Mouse (Mus musculus): Measurements from ENCODE around the gene Preb. TPM values are rescaled to one million over a fixed set of nuclear protein-coding genes. Genes with fewer than 3 reads are reported as not detected.

Preb gene
- polyA plus RNA-seq, 1 experiment from 2014 or later, result 71.3 TPM

DNA sequence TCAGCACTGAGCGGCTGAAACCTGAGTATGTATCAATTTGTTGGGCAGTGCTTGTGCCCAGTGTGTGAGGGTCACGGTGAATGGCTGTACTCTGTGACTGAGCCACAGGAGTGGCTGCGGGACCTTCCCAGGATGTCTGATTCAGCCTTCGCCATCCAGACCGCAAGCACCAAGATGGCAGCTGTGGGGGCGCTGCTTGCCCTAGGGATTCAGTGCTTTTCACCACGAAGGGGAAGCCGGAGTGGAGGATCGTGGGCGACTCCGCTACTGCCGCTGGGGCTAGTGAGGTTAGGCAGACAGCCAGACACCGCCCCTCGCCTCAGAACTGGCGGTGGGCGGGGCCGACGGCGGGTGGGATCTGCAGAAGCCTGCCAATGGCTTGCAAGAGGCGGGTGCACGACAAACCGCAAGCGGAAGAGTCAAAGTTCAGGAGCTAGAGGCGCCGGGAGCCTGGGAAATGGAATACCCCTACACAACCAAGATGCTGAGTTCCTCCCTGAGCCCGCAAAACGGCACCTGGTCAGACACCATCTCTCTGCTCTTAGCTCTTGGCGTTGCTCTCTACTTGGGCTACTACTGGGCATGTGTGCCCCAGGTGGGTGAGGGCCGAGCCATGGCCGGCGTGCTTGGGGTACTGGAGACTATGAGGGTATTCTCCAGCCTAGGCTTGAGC lies 10.4 kb downstream of the Preb start:
- ATAC-seq (ENCODE audit: low FRiP score), result peak; percentile 88
- Histone ChIP-seq H3K4me1 (replicated peaks; ENCODE audit: control insufficient read depth, insufficient read depth, low read length) (peaks cover 10% of the 10 kb centered on the region), H3K36me3 (replicated peaks; ENCODE audit: control insufficient read depth, insufficient read depth) (peaks cover 33% of the 10 kb centered on the region), H3K4me2 (replicated peaks) (peak overlapping the region; percentile 93), H3K4me3 (replicated peaks; ENCODE audit: low read length) (peak overlapping the region; percentile 45), H3K27me3 (ENCODE audit: control insufficient read depth, insufficient read depth, low read length) (no peaks in the 10 kb centered on the region), H3K27ac (peak overlapping the region; percentile 74), H3K9me3 (ENCODE audit: control insufficient read depth, low read length) (no peaks in the 10 kb centered on the region), H3K9ac (peak overlapping the region; percentile 63)
- 0% methylated on average over 31 of the region's 31 CpGs for WGBS
- DNase-seq (ENCODE audit: low spot score), result peak; percentile 89

DNA sequence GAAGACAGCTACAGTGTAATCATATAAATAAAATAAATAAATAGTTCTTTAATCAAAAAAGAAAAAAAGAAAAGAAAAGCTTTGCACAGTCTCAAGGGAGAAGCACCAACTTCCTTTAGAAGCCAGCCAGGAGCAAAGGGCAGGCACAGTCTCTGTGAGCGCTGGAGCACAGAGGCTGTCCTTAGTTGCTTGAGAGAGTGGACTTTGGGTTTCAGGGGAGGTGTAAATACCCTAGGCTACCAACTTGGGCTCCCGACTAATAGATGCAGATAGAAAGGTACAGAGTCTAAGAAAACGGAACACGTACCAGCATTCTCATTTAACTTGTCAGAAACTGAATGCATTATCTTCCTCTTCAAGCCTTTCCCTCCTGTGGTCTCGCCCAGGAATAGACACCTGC lies 11.5 kb downstream of the Preb start:
- 77% methylated on average over 5 of the region's 5 CpGs for WGBS
- Histone ChIP-seq H3K4me2 (replicated peaks) (no peak overlapping the region), H3K27me3 (ENCODE audit: control insufficient read depth, insufficient read depth, low read length) (no peaks in the 10 kb centered on the region), H3K9ac (no peak overlapping the region), H3K9me3 (ENCODE audit: control insufficient read depth, low read length) (no peaks in the 10 kb centered on the region), H3K4me3 (replicated peaks; ENCODE audit: low read length) (no peak overlapping the region), H3K36me3 (replicated peaks; ENCODE audit: control insufficient read depth, insufficient read depth) (peaks cover 21% of the 10 kb centered on the region), H3K4me1 (replicated peaks; ENCODE audit: control insufficient read depth, insufficient read depth, low read length) (peaks cover 15% of the 10 kb centered on the region), H3K27ac (no peak overlapping the region)
- no peak for ATAC-seq (ENCODE audit: low FRiP score)
- no peak for DNase-seq (ENCODE audit: low spot score)

DNA sequence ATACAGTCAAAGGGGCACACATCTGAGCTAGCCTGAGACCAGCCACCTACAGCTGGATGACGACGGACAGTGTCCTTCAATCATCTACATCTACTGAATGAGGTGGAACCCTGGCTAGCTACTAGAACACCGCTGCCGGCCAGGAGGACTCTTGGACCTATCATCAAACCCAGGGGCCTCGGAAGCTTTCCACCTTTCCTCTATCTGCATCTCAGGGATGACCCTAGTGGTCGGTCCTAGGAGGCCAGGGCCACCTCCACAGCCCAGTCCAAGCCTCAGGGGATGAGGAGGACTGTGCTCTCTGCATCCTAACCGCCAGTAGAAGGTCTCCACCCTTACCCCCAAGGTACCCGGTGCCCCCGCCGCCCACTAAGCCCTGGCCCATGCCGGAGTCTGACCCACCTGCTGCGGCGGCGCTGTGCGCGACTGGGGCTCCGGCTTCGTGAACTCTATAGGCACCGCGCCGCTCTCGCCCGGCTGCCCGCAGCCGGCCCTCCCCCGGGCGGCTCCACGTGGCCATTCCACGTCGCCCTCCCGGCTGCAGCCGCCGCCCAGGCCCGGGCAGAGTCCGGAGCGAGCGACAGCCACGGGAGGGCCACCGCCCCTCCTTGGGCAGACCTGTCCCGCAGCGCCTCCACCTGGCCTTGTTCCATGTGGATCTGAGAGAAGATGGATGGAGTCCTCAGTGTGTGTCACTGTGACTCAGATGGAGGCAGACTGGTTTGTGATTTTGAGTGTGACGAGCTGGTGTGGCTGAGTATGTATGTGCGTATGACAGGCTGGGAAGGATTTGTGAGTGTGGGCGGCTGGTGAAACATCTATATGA lies 15.0 kb downstream of the Preb start, which contains the start of gene Cgref1:
Gene Cgref1, minus strand, starts transcription at position 636 of the 826 bp plus-strand sequence.
- Histone ChIP-seq H3K27ac (0 out of 2 replicates have a peak within 1 kb of the TSS, but pooled peaks have one; percentile 6), H3K9ac (peak within 1 kb of the TSS; percentile 69), H3K36me3 (replicated peaks; ENCODE audit: control insufficient read depth, insufficient read depth) (no peaks in the 10 kb centered on the region), H3K4me1 (replicated peaks; ENCODE audit: control insufficient read depth, insufficient read depth, low read length) (peaks cover 8% of the 10 kb centered on the region), H3K9me3 (ENCODE audit: control insufficient read depth, low read length) (no peaks in the 10 kb centered on the region), H3K4me2 (replicated peaks) (peak within 1 kb of the TSS; percentile 76), H3K27me3 (ENCODE audit: control insufficient read depth, insufficient read depth, low read length) (no peaks in the 10 kb centered on the region), H3K4me3 (replicated peaks; ENCODE audit: low read length) (peak within 1 kb of the TSS; percentile 53)
- DNase-seq (ENCODE audit: low spot score), result peak; percentile 69
- peak; percentile 63 for ATAC-seq (ENCODE audit: low FRiP score)
- 5% methylated on average over 44 of the region's 44 CpGs for WGBS

DNA sequence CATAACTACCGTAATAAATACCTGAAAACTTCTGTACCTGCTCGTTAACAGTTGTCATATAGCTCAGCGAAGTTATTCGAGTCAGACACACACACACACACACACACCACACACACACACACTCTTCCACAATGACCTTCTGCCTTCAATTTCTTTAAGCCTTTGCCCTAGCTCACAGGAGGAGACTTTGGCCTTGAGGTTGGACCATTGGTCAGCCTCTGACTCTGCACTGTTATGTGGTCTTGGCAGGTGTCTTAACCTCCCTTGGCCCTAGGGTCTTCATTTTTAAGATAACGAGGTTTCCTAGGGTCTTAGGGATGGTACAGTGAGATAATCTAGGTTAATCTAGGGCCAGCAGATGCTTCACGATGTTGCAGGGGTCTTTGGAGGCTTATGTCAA lies 15.8 kb downstream of the Preb start:
- Histone ChIP-seq H3K36me3 (replicated peaks; ENCODE audit: control insufficient read depth, insufficient read depth) (no peaks in the 10 kb centered on the region), H3K27me3 (ENCODE audit: control insufficient read depth, insufficient read depth, low read length) (no peaks in the 10 kb centered on the region), H3K4me1 (replicated peaks; ENCODE audit: control insufficient read depth, insufficient read depth, low read length) (peaks cover 5% of the 10 kb centered on the region; the same call in 1 of the 2 replicates), H3K4me3 (replicated peaks; ENCODE audit: low read length) (peak overlapping the region; percentile 53), H3K9me3 (ENCODE audit: control insufficient read depth, low read length) (no peaks in the 10 kb centered on the region), H3K27ac (no peak overlapping the region), H3K4me2 (replicated peaks) (peak overlapping the region; percentile 76), H3K9ac (no peak overlapping the region)
- ATAC-seq (ENCODE audit: low FRiP score) (no peak), DNase-seq (ENCODE audit: low spot score) (no peak)
- 88% methylated on average over 6 of the region's 6 CpGs for WGBS

DNA sequence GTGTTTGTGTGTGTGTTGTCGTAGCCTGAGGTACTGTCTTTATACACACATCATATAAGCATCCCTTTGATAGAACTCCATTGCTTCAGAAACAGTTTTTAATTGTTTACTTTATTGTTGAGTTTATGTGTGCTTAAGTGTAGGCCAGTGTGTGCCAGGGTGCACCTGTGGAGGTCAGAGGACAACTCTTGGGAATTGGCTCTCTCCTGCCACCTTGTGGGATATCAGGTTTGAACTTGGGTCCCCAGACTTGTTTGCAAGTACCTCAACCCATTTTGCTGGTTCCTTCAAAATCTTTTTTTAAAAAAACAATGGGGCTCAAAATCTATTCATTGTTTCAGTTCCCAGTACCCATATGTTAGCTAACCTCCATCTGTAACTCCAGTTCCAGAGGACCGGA lies 17.2 kb downstream of the Preb start:
- Histone ChIP-seq H3K27me3 (ENCODE audit: control insufficient read depth, insufficient read depth, low read length) (no peaks in the 10 kb centered on the region), H3K4me3 (replicated peaks; ENCODE audit: low read length) (no peak overlapping the region), H3K9ac (no peak overlapping the region), H3K27ac (no peak overlapping the region), H3K4me1 (replicated peaks; ENCODE audit: control insufficient read depth, insufficient read depth, low read length) (peaks cover 5% of the 10 kb centered on the region; the same call in 1 of the 2 replicates), H3K4me2 (replicated peaks) (no peak overlapping the region), H3K9me3 (ENCODE audit: control insufficient read depth, low read length) (no peaks in the 10 kb centered on the region), H3K36me3 (replicated peaks; ENCODE audit: control insufficient read depth, insufficient read depth) (no peaks in the 10 kb centered on the region)
- DNase-seq (ENCODE audit: low spot score) (no peak), ATAC-seq (ENCODE audit: low FRiP score) (no peak)
- 96% methylated on average over 2 of the region's 2 CpGs for WGBS

DNA sequence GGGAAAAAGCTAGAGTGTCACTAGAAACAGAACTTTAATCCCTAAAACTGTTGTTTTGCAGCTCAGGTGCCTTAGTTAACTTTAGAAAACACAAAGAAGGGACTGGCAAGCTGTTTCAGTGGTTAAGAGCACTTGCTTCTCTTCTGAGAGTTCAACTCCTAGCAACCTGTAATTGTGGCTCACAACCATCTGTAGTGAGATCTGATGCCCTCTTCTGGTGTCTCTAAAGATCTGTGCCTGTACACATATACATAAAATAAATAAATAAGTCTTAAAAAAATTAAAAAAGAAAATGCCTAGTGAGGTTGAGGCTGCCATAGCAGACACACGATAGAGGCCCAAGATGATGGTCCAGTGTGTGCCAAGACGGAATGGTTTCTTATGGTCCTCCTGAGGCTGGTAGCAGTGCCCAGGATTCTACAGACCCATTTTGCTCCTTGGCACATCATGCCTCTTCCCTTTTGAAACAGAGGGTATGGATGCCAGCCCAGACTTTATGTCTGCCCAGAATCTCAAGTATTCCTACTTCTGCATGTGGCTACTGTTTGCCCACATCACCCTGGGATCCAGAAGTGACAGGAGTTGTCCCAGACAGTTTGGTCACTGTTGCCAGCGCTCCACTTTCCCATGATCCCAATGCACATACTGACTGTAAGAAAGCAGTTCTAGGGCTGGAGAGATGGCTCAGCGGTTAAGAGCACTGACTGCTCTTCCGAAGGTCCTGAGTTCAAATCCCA lies 25.3 kb downstream of the Preb start:
- WGBS, result 89% methylated on average over 5 of the region's 5 CpGs
- no peaks in the 10 kb centered on the region for H3K9me3 ChIP-seq (ENCODE audit: control insufficient read depth, low read length)
- H3K27me3 ChIP-seq (ENCODE audit: control insufficient read depth, insufficient read depth, low read length), result no peaks in the 10 kb centered on the region
- H3K4me3 ChIP-seq (replicated peaks; ENCODE audit: low read length), result no peak overlapping the region
- no peaks in the 10 kb centered on the region for H3K4me1 ChIP-seq (replicated peaks; ENCODE audit: control insufficient read depth, insufficient read depth, low read length)
- no peaks in the 10 kb centered on the region; the same call in 1 of the 2 replicates for H3K36me3 ChIP-seq (replicated peaks; ENCODE audit: control insufficient read depth, insufficient read depth)
- no peak for ATAC-seq (ENCODE audit: low FRiP score)
- no peak overlapping the region for H3K4me2 ChIP-seq (replicated peaks)
- no peak overlapping the region for H3K9ac ChIP-seq
- H3K27ac ChIP-seq, result no peak overlapping the region
- DNase-seq (ENCODE audit: low spot score), result no peak

GRCm38 (mm10) chr5:30933705-30934104 lies 26.5 kb downstream of the Preb start:
- Histone ChIP-seq H3K4me2 (replicated peaks) (no peak overlapping the region), H3K36me3 (replicated peaks; ENCODE audit: control insufficient read depth, insufficient read depth) (no peaks in the 10 kb centered on the region; the same call in 1 of the 2 replicates), H3K27me3 (ENCODE audit: control insufficient read depth, insufficient read depth, low read length) (no peaks in the 10 kb centered on the region), H3K27ac (no peak overlapping the region), H3K9ac (no peak overlapping the region), H3K9me3 (ENCODE audit: control insufficient read depth, low read length) (no peaks in the 10 kb centered on the region), H3K4me3 (replicated peaks; ENCODE audit: low read length) (no peak overlapping the region), H3K4me1 (replicated peaks; ENCODE audit: control insufficient read depth, insufficient read depth, low read length) (no peaks in the 10 kb centered on the region)
- no peak for DNase-seq (ENCODE audit: low spot score)
- 62% methylated on average over 5 of the region's 5 CpGs for WGBS
- ATAC-seq (ENCODE audit: low FRiP score), result no peak

DNA sequence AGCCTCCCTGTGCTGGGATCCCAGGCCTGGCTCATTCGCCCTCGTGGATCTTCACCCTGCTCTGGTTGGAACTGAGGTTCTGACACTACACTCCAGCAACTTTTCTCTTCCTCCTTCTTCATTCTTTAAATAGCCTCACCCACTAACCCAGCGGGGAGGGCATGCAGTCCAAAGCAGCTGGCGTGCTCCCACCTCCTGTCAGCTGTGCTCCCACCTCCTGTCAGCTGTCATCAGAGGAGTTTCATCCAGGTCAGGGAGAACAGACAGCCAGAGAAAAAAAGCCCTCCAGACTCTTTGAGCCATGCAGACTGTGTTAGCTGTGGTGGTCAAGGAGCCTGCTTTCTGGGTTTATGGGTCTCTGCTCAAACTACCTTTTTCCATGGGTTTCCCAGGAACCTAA lies 28.8 kb downstream of the Preb start:
- H3K27ac ChIP-seq, result no peak overlapping the region
- no peak overlapping the region for H3K4me2 ChIP-seq (replicated peaks)
- ATAC-seq (ENCODE audit: low FRiP score), result no peak
- no peak overlapping the region for H3K4me3 ChIP-seq (replicated peaks; ENCODE audit: low read length)
- no peaks in the 10 kb centered on the region; the same call in 1 of the 2 replicates for H3K36me3 ChIP-seq (replicated peaks; ENCODE audit: control insufficient read depth, insufficient read depth)
- no peaks in the 10 kb centered on the region for H3K4me1 ChIP-seq (replicated peaks; ENCODE audit: control insufficient read depth, insufficient read depth, low read length)
- DNase-seq (ENCODE audit: low spot score), result no peak
- 82% methylated on average over 4 of the region's 4 CpGs for WGBS
- H3K9me3 ChIP-seq (ENCODE audit: control insufficient read depth, low read length), result no peaks in the 10 kb centered on the region
- no peaks in the 10 kb centered on the region for H3K27me3 ChIP-seq (ENCODE audit: control insufficient read depth, insufficient read depth, low read length)
- no peak overlapping the region for H3K9ac ChIP-seq

DNA sequence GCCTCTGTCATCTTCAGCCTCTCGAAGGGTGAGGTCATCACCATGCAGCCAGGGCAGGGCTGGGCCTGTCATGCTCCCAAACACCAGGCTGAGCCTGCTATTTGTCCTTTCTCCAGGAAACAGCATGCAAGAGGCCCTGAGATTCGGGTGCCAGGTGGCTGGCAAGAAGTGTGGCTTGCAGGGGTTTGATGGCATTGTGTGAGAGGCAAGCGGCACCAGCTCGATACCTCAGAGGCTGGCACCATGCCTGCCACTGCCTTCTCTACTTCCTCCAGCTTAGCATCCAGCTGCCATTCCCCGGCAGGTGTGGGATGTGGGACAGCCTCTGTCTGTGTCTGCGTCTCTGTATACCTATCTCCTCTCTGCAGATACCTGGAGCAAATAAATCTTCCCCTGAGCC lies 29.3 kb downstream of the Preb start:
- H3K4me2 ChIP-seq (replicated peaks), result no peak overlapping the region
- no peak overlapping the region for H3K9ac ChIP-seq
- no peak overlapping the region for H3K27ac ChIP-seq
- no peaks in the 10 kb centered on the region for H3K27me3 ChIP-seq (ENCODE audit: control insufficient read depth, insufficient read depth, low read length)
- ATAC-seq (ENCODE audit: low FRiP score) (no peak), DNase-seq (ENCODE audit: low spot score) (no peak)
- 76% methylated on average over 6 of the region's 6 CpGs for WGBS
- no peak overlapping the region for H3K4me3 ChIP-seq (replicated peaks; ENCODE audit: low read length)
- H3K36me3 ChIP-seq (replicated peaks; ENCODE audit: control insufficient read depth, insufficient read depth), result no peaks in the 10 kb centered on the region; the same call in 1 of the 2 replicates
- no peaks in the 10 kb centered on the region for H3K9me3 ChIP-seq (ENCODE audit: control insufficient read depth, low read length)
- H3K4me1 ChIP-seq (replicated peaks; ENCODE audit: control insufficient read depth, insufficient read depth, low read length), result no peaks in the 10 kb centered on the region
